Mouse (Mus musculus) yolk sac, embryonic 10.5 days (tissue): Measurements from ENCODE around the gene Tmem239.
"Not testable (repeated sequence)": the region's sequence is repeated elsewhere in the genome, so short reads cannot be mapped to it uniquely, and the experiment has no call there.

Source experiments
- DNase-seq: peaks from one replicate; pipeline ENCODE4 v3.0.0-alpha.2; 2017; ENCODE audit warnings: low spot score

Tmem239 gene

GRCm38 (mm10) chr2:130406178-130406577 lies at the start of gene Tmem239:
Gene Tmem239 (plus strand): TSS chr2:130406478.
- no peak for DNase-seq

GRCm38 (mm10) chr2:130357551-130357950 lies 48.7 kb upstream of the Tmem239 start:
- no peak for DNase-seq

- DNase-seq: no peak
These were observed 47.4 kb upstream of the Tmem239 start for GRCm38 (mm10) chr2:130358852-130359251.

GRCm38 (mm10) chr2:130362511-130363026 lies 43.7 kb upstream of the Tmem239 start:
- DNase-seq: peak; percentile 28

- DNase-seq: peak; percentile 19
These were observed 40.8 kb upstream of the Tmem239 start for GRCm38 (mm10) chr2:130365211-130366094.

GRCm38 (mm10) chr2:130367386-130367785 lies 38.9 kb upstream of the Tmem239 start:
- no peak for DNase-seq

- not testable (repeated sequence) for DNase-seq
These were observed 33.3 kb upstream of the Tmem239 start for GRCm38 (mm10) chr2:130373026-130373425.

- DNase-seq: no peak
These were observed 31.3 kb upstream of the Tmem239 start for GRCm38 (mm10) chr2:130374951-130375350.

GRCm38 (mm10) chr2:130383205-130383604 lies 23.1 kb upstream of the Tmem239 start:
- no peak for DNase-seq

- no peak for DNase-seq
These were observed 22.4 kb upstream of the Tmem239 start for GRCm38 (mm10) chr2:130383895-130384294.

- no peak for DNase-seq
These were observed 20.1 kb upstream of the Tmem239 start for GRCm38 (mm10) chr2:130386212-130386611.

- DNase-seq: no peak
These were observed 17.5 kb upstream of the Tmem239 start for GRCm38 (mm10) chr2:130388796-130389195.

- DNase-seq: no peak
These were observed 15.2 kb upstream of the Tmem239 start for GRCm38 (mm10) chr2:130390993-130391625.

GRCm38 (mm10) chr2:130392836-130393235 lies 13.4 kb upstream of the Tmem239 start:
- no peak for DNase-seq

GRCm38 (mm10) chr2:130395696-130396095 lies 10.6 kb upstream of the Tmem239 start:
- DNase-seq: no peak

- DNase-seq: peak; percentile 82
These were observed 8.9 kb upstream of the Tmem239 start, which contains the start of gene Cpxm1 for GRCm38 (mm10) chr2:130397186-130397985. Gene Cpxm1 (minus strand): TSS chr2:130397574.

- no peak for DNase-seq
These were observed 8.2 kb upstream of the Tmem239 start for GRCm38 (mm10) chr2:130398091-130398490.

- no peak for DNase-seq
These were observed 6.2 kb upstream of the Tmem239 start for GRCm38 (mm10) chr2:130400046-130400445.

GRCm38 (mm10) chr2:130401891-130402290 lies 4.4 kb upstream of the Tmem239 start:
- DNase-seq: no peak

- no peak for DNase-seq
These were observed 1.3 kb upstream of the Tmem239 start, which contains the start of the genes Gm28372 and 1700020A23Rik for GRCm38 (mm10) chr2:130404939-130405338. Gene Gm28372 (plus strand): TSS chr2:130405239. Gene 1700020A23Rik (plus strand): TSS chr2:130405259.

GRCm38 (mm10) chr2:130408194-130408593 lies 1.9 kb downstream of the Tmem239 start:
- no peak for DNase-seq
